Mouse (Mus musculus): ENCODE measurements at regions not wholly inside any gene's neighbourhood (a gene's known extent, or its start where the extent isn't known, plus 50 kb on each side); places are given as distances from the start of the nearest gene placed in this dataset.

GRCm38 (mm10) chr8:116141363-116141762 is 363.4 kb upstream of the Dynlrb2 start:
- in situ Hi-C loops (cut with MboI, MseI) = no loop called here

- in situ Hi-C loops (cut with MboI, MseI) = no loop called here
These were observed 364.8 kb upstream of the Dynlrb2 start for GRCm38 (mm10) chr8:116139934-116140333.

- in situ Hi-C loops (cut with MboI, MseI) = no loop called here
These were observed 367.0 kb upstream of the Dynlrb2 start for GRCm38 (mm10) chr8:116137765-116138164.

- in situ Hi-C loops (cut with MboI, MseI) = no loop called here
These were observed 371.3 kb upstream of the Dynlrb2 start for GRCm38 (mm10) chr8:116133503-116133902.

- in situ Hi-C loops (cut with MboI, MseI) = no loop called here
These were observed 371.7 kb upstream of the Dynlrb2 start for GRCm38 (mm10) chr8:116133084-116133483.

DNA sequence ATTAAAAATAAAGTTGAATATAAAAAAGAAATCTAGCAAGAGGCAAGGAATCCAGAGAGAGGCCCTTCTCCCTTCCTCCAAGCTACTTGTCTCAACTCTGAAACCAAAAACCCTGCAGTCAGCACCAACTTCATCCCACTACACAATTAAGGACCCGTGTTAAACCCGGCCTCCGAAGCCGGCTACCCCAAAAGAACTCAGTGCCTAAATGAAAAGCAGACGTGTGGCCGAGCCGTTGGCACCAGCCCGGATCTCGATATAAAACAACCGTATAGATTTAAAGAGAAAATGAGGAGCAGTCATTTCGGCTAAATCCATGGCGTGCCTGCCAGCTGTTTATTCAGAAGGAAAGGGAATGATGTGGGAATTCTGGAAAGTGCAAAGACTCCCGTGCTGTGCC is 384.7 kb upstream of the Dynlrb2 start:
- in situ Hi-C loops (cut with MboI, MseI) = no loop called here

GRCm38 (mm10) chr8:116117919-116118318 is 386.9 kb upstream of the Dynlrb2 start:
- in situ Hi-C loops (cut with MboI, MseI) = no loop called here

GRCm38 (mm10) chr8:116116625-116117024 is 388.1 kb upstream of the Dynlrb2 start:
- in situ Hi-C loops (cut with MboI, MseI) = no loop called here

GRCm38 (mm10) chr8:116115811-116116372 is 388.9 kb upstream of the Dynlrb2 start:
- in situ Hi-C loops (cut with MboI, MseI) = no loop called here

- in situ Hi-C loops (cut with MboI, MseI) = no loop called here
These were observed 389.8 kb upstream of the Dynlrb2 start for GRCm38 (mm10) chr8:116114978-116115377.

GRCm38 (mm10) chr8:116114502-116114901 is 390.3 kb upstream of the Dynlrb2 start:
- in situ Hi-C loops (cut with MboI, MseI) = no loop called here

- in situ Hi-C loops (cut with MboI, MseI) = no loop called here
These were observed 393.6 kb upstream of the Dynlrb2 start for GRCm38 (mm10) chr8:116111168-116111567.

DNA sequence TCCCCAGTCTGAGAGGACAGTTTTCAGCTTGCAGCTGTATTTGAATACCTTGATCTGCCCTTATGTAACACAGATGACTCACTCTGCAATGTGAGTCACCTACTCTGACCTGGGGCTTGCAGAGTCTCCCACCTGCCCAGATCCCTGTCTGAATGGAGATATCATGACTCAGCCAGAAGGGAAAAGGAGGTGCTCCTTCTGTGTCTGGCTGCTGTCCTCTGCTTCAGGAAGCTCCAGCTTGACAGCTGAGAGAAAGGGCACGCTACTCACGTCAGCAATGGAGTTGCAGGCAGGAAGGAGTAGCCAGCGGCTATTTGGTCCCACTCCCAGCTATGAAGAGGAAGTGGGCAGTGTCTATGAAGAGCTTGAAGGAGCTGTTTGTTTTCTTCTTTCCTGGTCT is 389.1 kb upstream of the Maf start:
- in situ Hi-C loops (cut with MboI, MseI) = no loop called here

DNA sequence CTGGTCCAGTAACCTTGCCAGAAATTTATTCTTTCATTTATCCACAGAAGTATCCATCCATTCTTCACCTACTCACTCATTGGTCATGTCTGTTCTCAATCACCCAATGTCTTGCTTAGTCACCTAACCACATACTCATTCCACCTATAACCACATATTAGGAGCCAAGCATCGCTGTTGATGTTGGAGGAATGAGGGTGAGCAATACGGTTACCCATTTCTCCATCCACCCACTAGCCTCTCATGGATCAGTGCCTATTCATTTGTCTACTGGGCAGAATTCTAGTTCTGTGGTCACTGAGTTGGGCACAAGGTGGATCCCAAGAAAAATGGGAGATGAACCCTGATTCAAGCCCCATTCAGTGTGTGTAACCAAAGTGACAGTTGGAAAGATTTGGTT is 375.6 kb upstream of the Maf start:
- in situ Hi-C loops (cut with MboI, MseI) = no loop called here

- in situ Hi-C loops (cut with MboI, MseI) = no loop called here
These were observed 371.3 kb upstream of the Maf start for GRCm38 (mm10) chr8:116078849-116079407.

- in situ Hi-C loops (cut with MboI, MseI) = no loop called here
These were observed 363.9 kb upstream of the Maf start for GRCm38 (mm10) chr8:116071497-116071896.

- in situ Hi-C loops (cut with MboI, MseI) = no loop called here
These were observed 361.9 kb upstream of the Maf start for GRCm38 (mm10) chr8:116069538-116069937.

DNA sequence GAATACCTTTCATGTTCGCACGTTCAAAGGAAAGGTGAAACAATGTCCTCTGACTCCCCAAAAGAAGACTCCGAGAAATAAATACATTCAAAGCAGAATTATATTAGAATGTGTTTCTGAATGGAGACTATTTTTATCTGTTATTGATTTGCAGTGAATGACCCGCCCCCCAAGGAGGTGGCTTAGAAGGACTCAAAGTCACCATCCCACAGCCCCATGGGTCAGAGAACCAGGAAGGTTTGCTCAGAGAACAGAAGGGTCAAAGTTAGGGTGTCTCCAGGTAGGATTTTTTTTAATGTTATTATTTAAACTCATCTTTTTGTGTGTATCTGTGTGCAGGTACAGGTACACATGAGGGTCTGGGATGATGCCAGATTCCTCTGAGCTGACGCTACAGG is 360.4 kb upstream of the Maf start:
- in situ Hi-C loops (cut with MboI, MseI) = no loop called here

DNA sequence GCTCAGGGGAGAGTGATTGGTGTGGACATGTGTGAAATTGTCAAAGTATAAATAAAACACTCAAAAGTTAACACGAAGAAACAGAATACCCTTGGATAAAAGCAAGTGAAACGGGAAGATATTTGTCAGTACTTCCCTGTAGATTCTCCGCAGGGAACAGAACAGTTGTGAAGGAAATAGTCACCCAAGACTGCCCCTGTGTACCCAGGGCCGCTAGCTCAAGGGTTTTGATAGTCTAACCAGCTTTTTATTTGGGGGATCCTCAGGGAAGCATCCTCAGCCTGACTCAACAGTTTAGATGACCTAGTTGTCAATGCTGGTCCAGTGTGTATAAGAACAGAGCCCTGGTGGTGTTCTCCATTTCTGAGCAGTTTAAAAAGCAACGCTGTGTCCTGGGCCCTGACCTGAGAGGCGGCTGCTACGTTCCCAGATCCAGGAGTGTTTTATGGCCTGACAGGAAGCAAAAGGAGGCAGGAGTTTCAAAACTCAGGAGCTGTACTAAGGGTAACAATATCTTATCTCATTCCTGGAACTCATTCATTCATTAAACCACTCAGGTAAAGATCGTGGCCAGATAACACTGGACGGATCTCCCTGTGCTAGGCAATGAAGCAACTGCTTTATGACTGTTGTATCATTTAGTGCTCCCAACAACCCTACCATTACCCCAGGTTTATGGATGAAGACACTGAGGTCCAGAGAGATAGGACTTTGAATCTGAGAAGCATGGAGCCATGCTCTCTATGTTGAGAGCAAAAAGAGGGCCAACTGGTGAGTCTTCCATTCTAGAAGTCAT is 359.8 kb upstream of the Maf start:
- in situ Hi-C loops (cut with MboI, MseI) = no loop called here

GRCm38 (mm10) chr8:116065871-116066270 is 358.3 kb upstream of the Maf start:
- in situ Hi-C loops (cut with MboI, MseI) = no loop called here

DNA sequence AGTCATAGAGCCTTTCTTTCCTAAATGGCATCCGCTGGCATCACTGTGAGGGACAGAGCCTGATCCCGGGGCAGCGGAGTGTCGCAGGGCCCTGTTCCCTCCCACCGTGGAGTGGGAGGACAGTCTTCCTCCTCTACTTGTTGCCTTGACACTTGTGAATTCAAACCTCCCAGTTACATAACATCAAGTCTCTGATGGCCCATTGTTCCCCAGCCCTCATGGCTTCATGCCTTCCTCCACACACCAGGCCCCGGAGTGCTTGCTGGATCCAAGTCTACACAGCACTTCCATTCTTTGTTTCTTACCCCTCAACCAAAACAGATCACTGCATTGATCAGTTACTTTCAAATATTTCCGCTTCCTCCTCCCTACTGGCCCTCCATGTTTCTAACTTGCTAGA is 357.7 kb upstream of the Maf start:
- in situ Hi-C loops (cut with MboI, MseI) = no loop called here

GRCm38 (mm10) chr8:116064562-116064961 is 357.0 kb upstream of the Maf start:
- in situ Hi-C loops (cut with MboI, MseI) = no loop called here

GRCm38 (mm10) chr8:116063541-116063940 is 355.9 kb upstream of the Maf start:
- in situ Hi-C loops (cut with MboI, MseI) = no loop called here
